Mouse (Mus musculus) lung, adult 2 months (tissue): ENCODE data around the gene Slc38a9. TPM values are rescaled to one million over a fixed set of nuclear protein-coding genes. Genes with fewer than 3 reads are reported as not detected.

Experiments used
- DNase-seq: peaks from one replicate; pipeline ENCODE4 v3.0.0; 2022
- H3K4me1 ChIP-seq: fragments of 200-500 bp; 2 replicates; pipeline ENCODE4 v1.6.1; 2011; ENCODE audit warnings: low read length; ENCODE audit not compliant: control insufficient read depth, insufficient read depth
- H3K4me3 ChIP-seq: fragments of 200-500 bp; replicated peaks from 2 replicates; pipeline ENCODE3; 2011; ENCODE audit warnings: low read depth, mild to moderate bottlenecking, control low read depth, low read length; ENCODE audit errors: extremely low read depth
- CTCF ChIP-seq: fragments of 200-500 bp; IDR thresholded peaks from 2 replicates; pipeline ENCODE4 v1.5.1; 2011; ENCODE audit warnings: mild to moderate bottlenecking, low read length, control low read depth; ENCODE audit not compliant: insufficient read depth
- POLR2A ChIP-seq: fragments of 200-500 bp; IDR thresholded peaks from 2 replicates; pipeline ENCODE4 v1.6.1; 2011; ENCODE audit warnings: low read depth, mild to moderate bottlenecking, control low read depth, low read length, borderline replicate concordance; ENCODE audit errors: extremely low read depth
- WGBS: fragments of 180-500 bp; shearing (Covaris S2); methylation state at CpG from one replicate; pipeline ENCODE4 v1.1.7; 2018; 5-methylcytosine and 5-hydroxymethylcytosine counted together
- polyA plus RNA-seq: library from polyadenylated mRNA; depleted of rRNA; stranded (reverse); fragments of >200 nt; gene quantifications from 2 replicates; pipeline ENCODE4 v1.2.3, GENCODE M21; 2012

Slc38a9 gene
- polyA plus RNA-seq, 1 experiment, result 15.3 TPM

DNA sequence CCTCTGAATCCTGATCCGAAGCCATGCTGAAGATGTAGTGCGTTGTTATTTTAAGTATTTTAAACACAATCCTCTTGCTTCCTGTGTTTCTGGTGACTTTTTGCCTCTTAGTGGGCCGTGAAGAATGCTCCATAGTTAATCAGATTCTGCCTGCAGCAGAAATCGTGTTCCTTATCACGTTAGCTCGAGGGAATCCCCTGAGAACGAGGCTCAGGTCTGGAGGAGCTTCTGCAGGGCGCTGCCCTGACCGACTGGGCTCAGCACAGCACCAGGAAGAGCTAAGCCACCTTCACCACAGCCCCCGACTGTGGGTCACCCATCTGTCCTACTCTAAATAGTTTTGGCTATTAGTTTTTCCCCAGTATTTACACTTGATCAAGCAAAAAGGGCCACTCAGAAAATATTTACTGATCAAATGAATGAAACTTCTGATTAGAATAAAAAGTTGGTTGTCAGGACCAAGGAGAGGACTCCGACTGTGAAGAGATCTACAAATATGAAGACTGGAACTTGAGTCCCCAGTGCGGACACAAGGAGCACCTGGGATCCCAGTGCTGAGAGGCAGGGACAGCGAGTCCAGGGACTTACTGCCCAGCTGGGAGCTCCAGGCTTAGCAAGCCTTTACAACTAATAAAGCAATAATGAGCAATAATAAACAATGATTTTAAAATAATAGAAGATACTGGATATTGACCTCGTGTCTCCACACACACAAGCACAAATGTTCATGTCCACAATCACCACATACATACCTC lies 81.7 kb downstream of the Slc38a9 start:
- no peak overlapping the region for H3K4me3 ChIP-seq
- peaks cover 15% of the 10 kb centered on the region for H3K4me1 ChIP-seq
- DNase-seq, result no peak
- 36% methylated on average over 14 of the region's 14 CpGs for WGBS
- no peak for TF ChIP-seq POLR2A
- no peak for TF ChIP-seq CTCF

DNA sequence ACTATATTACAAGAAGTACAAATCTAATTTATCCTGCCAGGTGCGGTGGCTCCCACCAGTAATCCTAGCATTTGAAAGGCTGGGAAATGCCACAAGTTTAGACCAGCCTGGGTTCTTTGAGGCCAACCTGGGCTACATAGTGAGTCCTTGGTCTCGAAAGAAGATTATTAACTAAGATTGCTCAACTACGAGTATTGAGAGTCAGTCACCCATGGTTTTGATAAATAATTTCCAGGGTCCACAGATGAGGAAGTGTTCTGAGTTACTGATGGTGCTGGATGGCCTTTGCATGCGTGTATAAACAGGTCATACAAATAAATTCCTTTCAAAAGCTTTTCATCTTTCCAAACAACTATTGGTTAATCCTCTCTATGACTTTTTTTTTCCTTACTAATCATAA lies 83.1 kb downstream of the Slc38a9 start:
- no peak overlapping the region for H3K4me3 ChIP-seq
- 53% methylated on average over 4 of the region's 4 CpGs for WGBS
- DNase-seq, result no peak
- TF ChIP-seq CTCF (no peak), POLR2A (no peak)
- peaks cover 10% of the 10 kb centered on the region for H3K4me1 ChIP-seq

DNA sequence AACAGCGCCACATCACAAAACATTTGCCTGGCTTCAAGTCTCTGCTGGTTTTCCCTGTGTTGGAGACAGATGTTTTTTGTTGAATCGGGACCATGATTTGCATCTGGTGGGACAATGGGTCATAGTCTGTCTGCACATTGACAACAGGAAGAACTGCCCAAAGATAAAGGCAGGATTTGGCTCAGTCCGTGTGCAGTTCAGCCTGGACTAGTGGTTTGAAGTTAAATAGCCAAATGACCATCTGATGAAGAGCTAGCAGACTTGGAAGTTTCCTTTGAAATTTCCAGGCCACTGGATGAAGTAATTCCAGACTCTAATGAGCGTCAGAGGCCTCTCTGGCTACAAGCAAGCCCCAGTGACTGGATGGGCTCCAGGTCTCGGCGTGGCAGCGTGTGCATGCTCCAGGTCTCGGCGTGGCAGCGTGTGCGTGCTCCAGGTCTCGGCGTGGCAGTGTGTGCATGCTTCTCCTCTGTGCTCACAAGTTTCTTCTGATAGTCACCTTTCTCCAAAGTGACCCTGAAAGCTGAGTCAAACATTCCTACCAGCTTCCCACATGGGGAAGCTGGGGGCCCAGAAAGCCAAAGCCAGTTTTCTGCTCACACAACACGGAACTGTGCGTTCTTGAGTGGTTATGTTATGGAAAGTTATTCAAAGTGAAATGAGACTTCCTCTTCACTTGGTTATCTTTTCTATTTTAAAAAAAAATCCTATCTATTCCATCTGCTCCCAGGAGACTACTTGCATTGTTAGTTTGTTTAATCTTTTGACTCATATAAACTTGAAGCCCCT lies 83.7 kb downstream of the Slc38a9 start:
- no peak for DNase-seq
- WGBS, result 34% methylated on average over 15 of the region's 15 CpGs

DNA sequence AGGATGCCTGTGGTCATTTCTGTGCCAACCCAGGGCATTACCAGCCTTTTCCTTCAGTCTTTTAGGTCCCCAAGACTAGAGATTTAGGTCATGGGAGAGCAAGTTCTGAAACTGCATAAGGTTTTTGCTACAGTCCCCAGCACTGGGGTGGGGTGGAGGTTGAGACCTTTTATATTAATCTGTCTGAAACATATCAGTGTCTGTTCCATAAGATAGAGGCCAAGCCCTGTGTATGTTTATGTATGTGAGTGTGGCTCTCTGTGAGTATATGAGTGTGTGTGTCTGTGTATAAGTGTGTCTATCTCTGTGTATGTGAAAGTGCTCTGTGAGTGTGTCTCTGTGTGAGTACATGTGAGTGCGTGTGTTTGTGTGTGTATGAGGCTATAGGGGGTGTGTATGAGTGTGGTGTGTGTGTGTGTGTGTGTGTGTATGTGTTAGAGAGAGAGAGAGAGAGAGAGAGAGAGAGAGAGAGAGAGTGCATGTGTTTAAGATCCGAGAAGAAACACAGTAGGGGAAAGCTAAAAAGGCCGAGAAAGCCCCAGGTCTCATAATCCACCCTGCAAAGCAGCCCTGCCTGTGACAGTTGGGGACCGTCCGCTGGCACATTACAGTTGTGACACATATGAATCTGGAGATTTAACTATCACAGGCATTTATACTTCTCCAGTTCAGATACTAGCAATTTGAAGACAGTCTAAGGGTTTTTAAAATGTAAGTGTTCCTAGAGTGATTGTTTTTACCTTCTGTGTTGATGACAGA lies 85.6 kb downstream of the Slc38a9 start:
- Histone ChIP-seq H3K4me3 (no peak overlapping the region), H3K4me1 (peaks cover 18% of the 10 kb centered on the region)
- TF ChIP-seq POLR2A, result no peak
- TF ChIP-seq CTCF, result no peak
- WGBS, result 89% methylated on average over 5 of the region's 5 CpGs
- DNase-seq, result no peak

More for the DNA sequence above, 83.7 kb downstream of the Slc38a9 start:
- Histone ChIP-seq H3K4me3 (no peak overlapping the region), H3K4me1 (peaks cover 10% of the 10 kb centered on the region)
- no peak for TF ChIP-seq CTCF

DNA sequence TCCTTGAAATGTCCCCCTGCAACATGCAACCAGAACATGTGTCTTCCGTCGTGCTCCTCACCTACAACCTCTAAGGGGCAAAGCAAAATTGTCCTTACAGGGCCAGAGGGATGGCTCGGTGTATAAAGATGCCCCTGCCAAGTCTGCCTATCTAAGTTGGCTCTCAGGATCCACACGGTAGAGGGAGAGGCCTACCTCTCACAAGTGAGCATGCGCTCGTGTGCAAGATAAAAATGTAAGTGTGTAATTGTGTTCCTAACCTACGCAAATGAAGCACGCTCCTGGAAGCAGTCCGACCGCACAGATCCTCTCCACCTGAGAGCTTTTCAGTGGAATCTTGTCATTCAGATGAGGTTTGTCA lies 86.1 kb downstream of the Slc38a9 start:
- Histone ChIP-seq H3K4me1 (peaks cover 18% of the 10 kb centered on the region), H3K4me3 (no peak overlapping the region)
- DNase-seq, result no peak
- WGBS, result 82% methylated on average over 10 of the region's 10 CpGs
- no peak for TF ChIP-seq POLR2A
- no peak for TF ChIP-seq CTCF

DNA sequence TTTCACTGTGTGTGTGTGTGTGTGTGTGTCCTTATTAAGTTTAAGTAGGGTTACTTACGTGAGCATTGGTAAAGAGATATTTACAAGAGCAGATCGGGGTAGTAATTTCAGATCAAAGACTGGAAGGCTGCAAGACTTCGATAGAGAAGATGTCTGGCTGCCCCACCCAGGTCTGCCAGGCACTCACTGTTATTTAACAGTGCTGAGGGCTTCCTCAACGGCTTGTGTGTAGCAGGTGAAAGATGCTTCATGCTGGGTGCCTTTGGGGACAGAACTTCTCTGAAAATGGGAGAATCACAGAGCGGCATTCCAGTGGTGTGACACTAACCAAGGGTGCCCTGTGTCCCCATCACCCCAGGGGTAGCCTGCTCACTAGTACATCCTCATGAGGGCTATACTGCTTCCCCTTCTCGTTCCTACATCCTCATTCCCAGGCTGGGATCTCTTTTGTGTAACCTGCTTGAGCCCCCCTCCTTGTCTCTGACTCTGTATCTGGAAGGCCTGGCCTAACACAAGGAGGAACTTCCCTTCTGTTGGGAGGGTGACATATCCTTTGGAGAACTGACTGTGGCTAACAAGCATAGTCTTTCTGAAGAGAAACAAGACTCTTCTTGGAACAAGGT lies 87.4 kb downstream of the Slc38a9 start:
- no peak for DNase-seq
- Histone ChIP-seq H3K4me3 (no peak overlapping the region), H3K4me1 (peaks cover 18% of the 10 kb centered on the region)
- TF ChIP-seq POLR2A, result no peak
- TF ChIP-seq CTCF, result no peak
- 65% methylated on average over 6 of the region's 6 CpGs for WGBS

DNA sequence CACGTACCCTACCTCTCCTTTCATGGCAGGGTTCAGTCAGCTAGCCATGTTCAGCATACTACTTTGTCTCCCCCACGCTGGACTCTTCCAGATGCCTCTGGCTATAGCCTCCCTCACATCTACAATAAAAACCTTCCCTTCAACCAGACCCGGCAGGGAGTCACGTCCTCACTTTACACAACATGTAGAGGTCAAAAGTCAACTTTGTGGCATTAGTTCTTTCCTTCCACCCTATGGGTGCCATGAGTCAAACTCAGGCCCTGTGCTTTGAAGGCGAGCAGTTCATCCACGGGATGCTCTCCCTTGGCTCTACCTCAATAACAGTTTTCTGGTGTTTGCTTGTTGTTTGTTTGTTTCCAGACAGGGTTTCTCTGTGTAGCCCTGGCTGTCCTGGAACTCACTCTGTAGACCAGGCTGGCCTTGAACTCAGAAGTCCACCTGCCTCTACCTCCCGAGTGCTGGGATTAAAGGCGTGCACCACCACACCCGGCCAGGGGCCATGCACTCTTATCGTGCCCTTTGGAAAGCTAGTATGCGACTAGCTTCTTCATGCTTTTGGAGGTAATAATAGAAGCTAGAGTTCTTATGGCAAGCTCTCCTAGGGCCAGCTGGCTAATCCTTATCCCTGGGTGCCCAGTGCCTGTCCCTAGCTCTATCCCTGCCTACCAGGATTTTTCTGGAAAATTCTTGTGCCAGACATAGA lies 88.4 kb downstream of the Slc38a9 start:
- H3K4me1 ChIP-seq, result peaks cover 19% of the 10 kb centered on the region
- TF ChIP-seq POLR2A (no peak), CTCF (no peak)
- no peak for DNase-seq
- WGBS, result 91% methylated on average over 11 of the region's 11 CpGs
- H3K4me3 ChIP-seq, result no peak overlapping the region

DNA sequence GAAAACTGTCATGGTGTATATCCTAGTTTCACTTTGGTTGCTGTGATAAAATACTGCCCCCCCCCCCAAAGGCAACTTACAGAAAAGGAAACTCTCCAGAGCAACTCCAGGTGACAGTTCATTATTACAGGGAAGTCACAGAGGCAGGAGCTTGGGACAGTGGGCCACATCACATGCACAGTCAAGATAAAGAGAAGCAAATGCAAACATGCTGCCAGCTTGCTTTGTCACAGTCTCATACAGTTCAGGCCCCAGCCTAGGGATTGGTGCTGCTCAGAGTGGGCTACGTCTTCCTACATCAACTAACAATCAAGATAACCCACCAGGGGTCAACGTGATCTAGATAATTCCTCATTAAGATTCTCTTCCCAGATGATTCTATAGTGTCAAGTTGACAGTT lies 89.3 kb downstream of the Slc38a9 start:
- no peak for TF ChIP-seq POLR2A
- TF ChIP-seq CTCF, result no peak
- peaks cover 18% of the 10 kb centered on the region for H3K4me1 ChIP-seq
- DNase-seq, result no peak
- 90% methylated on average over 2 of the region's 2 CpGs for WGBS
- no peak overlapping the region for H3K4me3 ChIP-seq
